Mouse (Mus musculus) forebrain, embryonic 12.5 days (tissue): Measurements from ENCODE around the gene Vps50. TPM values are rescaled to one million over a fixed set of nuclear protein-coding genes. Genes with fewer than 3 reads are reported as not detected.
"Not testable (repeated sequence)": the region's sequence is repeated elsewhere in the genome, so short reads cannot be mapped to it uniquely, and the experiment has no call there.

ENCODE experiments used
- ATAC-seq: fragments of 200-750 bp; cut with Nextera tagmentation; 2 replicates; pipeline ENCODE4 v1.8.0; 2017; ENCODE audit warnings: moderate TSS enrichment; ENCODE audit not compliant: low FRiP score
- H3K27ac ChIP-seq: fragments of 300-500 bp; sonication (generic); 2 replicates; pipeline ENCODE4 v1.5.1; 2016; ENCODE audit warnings: mild to moderate bottlenecking
- H3K27me3 ChIP-seq: fragments of 300-500 bp; sonication (generic); 2 replicates; pipeline ENCODE4 v1.6.1; 2016; ENCODE audit warnings: mild to moderate bottlenecking
- H3K36me3 ChIP-seq: fragments of 300-500 bp; sonication (generic); replicated peaks from 2 replicates; pipeline ENCODE4 v1.6.1; 2016; ENCODE audit warnings: mild to moderate bottlenecking
- H3K4me1 ChIP-seq: fragments of 300-500 bp; sonication (generic); 2 replicates; pipeline ENCODE4 v1.6.1; 2016
- H3K4me2 ChIP-seq: fragments of 300-500 bp; sonication (generic); 2 replicates; pipeline ENCODE4 v1.6.1; 2016; ENCODE audit warnings: mild to moderate bottlenecking, moderate library complexity
- H3K4me3 ChIP-seq: fragments of 300-500 bp; sonication (generic); replicated peaks from 2 replicates; pipeline ENCODE4 v1.5.1; 2016; ENCODE audit warnings: mild to moderate bottlenecking
- H3K9ac ChIP-seq: fragments of 300-500 bp; sonication (generic); 2 replicates; pipeline ENCODE4 v1.6.1; 2016; ENCODE audit warnings: mild to moderate bottlenecking
- H3K9me3 ChIP-seq: fragments of 300-500 bp; sonication (generic); 2 replicates; pipeline ENCODE4 v1.6.1; 2016
- WGBS: fragments of 180-500 bp; shearing (Covaris S2); methylation state at CpG from one replicate; pipeline ENCODE4 v1.1.7; 2016; 5-methylcytosine and 5-hydroxymethylcytosine counted together
- polyA plus RNA-seq: library from polyadenylated mRNA; unstranded; fragments of >200 nt; fragmentation: Nextera tagmentation; extraction: Ambion mirVana; gene quantifications from 2 replicates; pipeline ENCODE4 v1.2.1, GENCODE M21; 2016

Vps50 gene
- polyA plus RNA-seq, 1 experiment from 2014 or later = 47.1 TPM

DNA sequence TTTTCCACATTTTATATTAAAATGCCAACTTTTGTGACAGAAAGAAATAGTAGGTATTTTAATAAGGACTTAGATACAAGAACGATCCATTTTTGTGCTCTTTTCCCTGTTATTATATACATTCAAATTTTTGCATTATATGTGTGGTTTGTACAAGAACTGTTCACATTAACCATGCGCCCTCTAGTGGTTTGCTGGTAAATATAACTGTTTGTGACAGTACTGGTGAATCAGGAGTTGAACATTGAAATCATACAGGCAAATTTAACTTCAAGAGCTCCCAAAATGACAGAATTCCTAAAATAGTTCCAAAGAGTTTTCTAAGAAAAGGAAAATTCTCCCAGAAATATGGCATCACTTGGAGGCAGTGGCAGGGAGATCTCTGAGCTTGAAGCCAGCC lies 2.0 kb upstream of the Vps50 start:
- no peak overlapping the region for H3K4me2 ChIP-seq
- H3K4me3 ChIP-seq = no peak overlapping the region
- H3K27me3 ChIP-seq = no peaks in the 10 kb centered on the region
- H3K9me3 ChIP-seq = no peaks in the 10 kb centered on the region
- no peak overlapping the region for H3K9ac ChIP-seq
- no peak for ATAC-seq
- H3K27ac ChIP-seq = no peak overlapping the region
- no peaks in the 10 kb centered on the region for H3K36me3 ChIP-seq
- H3K4me1 ChIP-seq = peaks cover 8% of the 10 kb centered on the region
- WGBS = 6% methylated on average over 2 of the region's 2 CpGs

DNA sequence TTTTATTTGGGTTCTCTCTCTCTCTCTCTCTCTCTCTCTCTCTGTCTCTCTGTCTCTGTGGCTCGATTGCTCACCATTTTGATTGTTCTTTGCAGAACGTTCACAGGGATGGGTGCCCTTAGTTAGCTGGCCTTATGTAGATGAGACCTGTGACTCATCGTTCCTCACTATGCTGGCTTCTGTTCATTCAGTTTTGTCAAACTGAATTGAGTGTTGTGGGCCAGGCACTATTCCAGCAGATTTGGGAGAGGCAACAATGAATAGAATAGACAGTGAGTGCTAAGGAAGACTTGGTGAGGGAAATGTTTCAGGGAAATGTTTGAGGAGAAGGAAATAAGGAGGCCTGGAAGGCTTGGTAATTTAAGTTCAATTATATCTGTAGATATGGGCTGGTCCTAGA lies 2.1 kb downstream of the Vps50 start:
- Histone ChIP-seq H3K4me1 (peaks cover 8% of the 10 kb centered on the region), H3K4me2 (no peak overlapping the region), H3K27me3 (no peaks in the 10 kb centered on the region), H3K9ac (no peak overlapping the region), H3K4me3 (no peak overlapping the region), H3K36me3 (no peaks in the 10 kb centered on the region), H3K27ac (no peak overlapping the region), H3K9me3 (no peaks in the 10 kb centered on the region)
- no peak for ATAC-seq
- WGBS = 82% methylated on average over 3 of the region's 3 CpGs

DNA sequence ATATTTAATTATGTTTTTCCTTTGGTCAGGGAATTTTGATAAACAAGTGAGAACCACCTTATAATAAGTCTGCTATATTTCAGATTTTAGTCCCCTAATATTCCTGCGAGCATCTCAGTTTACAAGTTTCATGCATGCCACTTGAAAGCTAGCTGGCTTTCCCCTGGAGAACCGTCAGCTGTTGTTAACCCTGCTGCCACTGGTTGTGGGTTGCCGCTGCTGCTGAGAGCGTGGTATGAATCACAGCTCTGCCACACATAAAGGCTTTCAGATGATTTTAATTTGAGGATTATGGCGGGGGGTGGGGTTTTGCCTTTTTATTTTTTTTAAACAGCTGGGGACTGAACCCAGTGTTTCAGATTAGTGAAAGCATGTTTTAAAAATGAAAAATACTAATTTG lies 7.1 kb downstream of the Vps50 start:
- Histone ChIP-seq H3K27me3 (no peaks in the 10 kb centered on the region), H3K36me3 (no peaks in the 10 kb centered on the region), H3K9ac (no peak overlapping the region), H3K27ac (no peak overlapping the region), H3K9me3 (no peaks in the 10 kb centered on the region), H3K4me3 (no peak overlapping the region), H3K4me1 (0 out of 2 replicates have a peak, but pooled peaks cover under 1% of the 10 kb centered on the region), H3K4me2 (no peak overlapping the region)
- WGBS = 77% methylated on average over 5 of the region's 5 CpGs
- no peak for ATAC-seq

DNA sequence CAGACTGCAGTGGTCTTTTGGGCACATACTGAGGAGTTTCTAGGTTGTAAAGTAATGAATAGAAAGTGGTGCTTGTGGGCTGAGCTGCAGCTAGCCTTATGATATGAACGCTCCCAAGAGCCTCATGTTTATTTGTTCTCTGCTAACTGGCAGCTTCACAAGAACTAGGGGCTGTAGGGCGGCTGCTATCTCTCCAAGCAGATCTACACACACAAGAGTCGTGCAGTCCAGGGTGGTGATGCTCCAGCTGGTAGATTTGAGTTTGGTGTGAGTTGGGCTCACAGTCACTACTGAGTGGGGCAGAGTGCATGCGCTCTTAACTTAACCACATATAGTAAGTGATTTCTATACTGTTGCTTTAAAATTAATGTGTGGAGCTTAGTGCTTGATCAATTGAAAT lies 8.9 kb downstream of the Vps50 start:
- no peak overlapping the region for H3K4me2 ChIP-seq
- no peaks in the 10 kb centered on the region for H3K27me3 ChIP-seq
- H3K4me3 ChIP-seq = no peak overlapping the region
- no peak overlapping the region for H3K27ac ChIP-seq
- H3K4me1 ChIP-seq = peaks cover 14% of the 10 kb centered on the region
- WGBS = 88% methylated on average over 4 of the region's 4 CpGs
- H3K36me3 ChIP-seq = no peaks in the 10 kb centered on the region
- no peak for ATAC-seq
- H3K9ac ChIP-seq = no peak overlapping the region
- H3K9me3 ChIP-seq = no peaks in the 10 kb centered on the region

DNA sequence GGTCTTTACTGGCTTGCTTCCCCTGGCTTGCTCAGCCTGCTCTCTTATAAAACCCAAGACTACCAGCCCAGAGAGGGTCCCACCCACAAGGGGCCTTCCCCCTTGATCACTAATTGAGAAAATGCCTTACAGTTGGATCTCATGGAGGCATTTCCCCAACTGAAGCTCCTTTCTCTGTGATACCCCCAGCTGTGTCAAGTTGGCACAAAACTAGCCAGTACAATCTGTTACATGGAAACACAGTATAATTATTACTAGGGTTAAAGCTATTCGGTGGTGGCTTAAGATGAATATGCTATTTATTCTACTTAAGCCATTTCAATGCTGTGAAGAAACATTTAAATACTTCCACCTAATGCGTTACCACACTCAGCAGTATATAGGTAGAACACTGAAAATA lies 10.0 kb downstream of the Vps50 start:
- not testable (repeated sequence) for H3K27ac ChIP-seq

GRCm38 (mm10) chr6:3509782-3510181 lies 11.6 kb downstream of the Vps50 start:
- H3K9ac ChIP-seq = no peak overlapping the region
- no peak overlapping the region for H3K4me2 ChIP-seq
- H3K36me3 ChIP-seq = no peaks in the 10 kb centered on the region
- no peaks in the 10 kb centered on the region for H3K27me3 ChIP-seq
- H3K9me3 ChIP-seq = no peaks in the 10 kb centered on the region
- no peak overlapping the region for H3K4me3 ChIP-seq
- H3K27ac ChIP-seq = no peak overlapping the region
- peaks cover 24% of the 10 kb centered on the region for H3K4me1 ChIP-seq
- WGBS = 18% methylated on average over 2 of the region's 2 CpGs
- ATAC-seq = peak; percentile 45; the same call in 1 of the 2 replicates

More for the DNA sequence above, 10.0 kb downstream of the Vps50 start:
- not testable (repeated sequence) for H3K36me3 ChIP-seq, H3K4me2 ChIP-seq, H3K4me3 ChIP-seq, ATAC-seq, H3K9ac ChIP-seq, H3K9me3 ChIP-seq, H3K27me3 ChIP-seq
- peaks cover 21% of the 10 kb centered on the region for H3K4me1 ChIP-seq
- WGBS = 79% methylated on average over 2 of the region's 2 CpGs

DNA sequence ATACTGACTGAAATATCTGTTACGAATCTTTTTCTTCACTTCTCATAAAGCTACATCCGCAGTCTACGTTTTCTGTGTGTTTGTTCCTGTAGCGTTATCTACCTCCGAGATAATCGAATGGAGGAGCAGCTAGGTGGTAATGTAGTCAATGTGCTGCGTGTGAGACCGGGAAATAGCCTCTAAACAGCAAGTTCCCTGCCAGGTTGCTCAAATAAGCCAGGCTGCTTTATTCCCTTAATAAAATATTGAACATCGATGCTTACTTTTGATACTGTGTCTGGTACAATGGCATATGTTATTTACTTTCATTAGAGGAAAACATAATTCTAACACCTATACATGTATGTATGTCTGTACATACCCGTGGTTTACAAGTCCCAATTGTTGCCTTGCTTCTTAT lies 12.9 kb downstream of the Vps50 start:
- Histone ChIP-seq H3K27me3 (no peaks in the 10 kb centered on the region), H3K9me3 (no peaks in the 10 kb centered on the region), H3K36me3 (no peaks in the 10 kb centered on the region), H3K9ac (peak overlapping the region; percentile 44), H3K27ac (peak overlapping the region; percentile 88), H3K4me1 (peaks cover 24% of the 10 kb centered on the region), H3K4me2 (peak overlapping the region; percentile 44), H3K4me3 (peak overlapping the region; percentile 13; the same call in 1 of the 2 replicates)
- ATAC-seq = no peak
- WGBS = 56% methylated on average over 10 of the region's 10 CpGs

DNA sequence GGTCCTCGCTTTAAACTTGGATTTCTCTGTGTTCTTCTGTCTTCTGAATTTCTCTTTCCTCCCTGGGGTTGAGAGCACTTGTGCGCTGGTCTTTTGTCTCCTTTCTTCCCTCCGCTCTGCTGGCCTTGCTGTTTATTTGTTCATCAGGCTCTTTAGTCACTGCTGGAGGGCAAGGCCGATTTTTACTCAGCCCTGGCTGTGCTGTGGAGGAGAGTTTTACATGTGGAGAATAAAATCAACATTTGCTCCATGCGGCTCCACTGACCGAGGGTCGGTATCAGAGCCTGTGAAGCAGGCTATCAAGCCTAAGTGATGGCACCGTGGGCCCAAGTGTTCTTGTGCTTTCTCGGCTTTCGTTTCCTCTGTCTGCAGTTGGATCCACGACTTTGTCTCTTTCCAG lies 13.4 kb downstream of the Vps50 start:
- H3K36me3 ChIP-seq = no peaks in the 10 kb centered on the region
- 27% methylated on average over 11 of the region's 11 CpGs for WGBS
- peak overlapping the region; percentile 88 for H3K27ac ChIP-seq
- H3K4me2 ChIP-seq = peak overlapping the region; percentile 44
- H3K4me3 ChIP-seq = peak overlapping the region; percentile 13; the same call in 1 of the 2 replicates
- no peaks in the 10 kb centered on the region for H3K9me3 ChIP-seq
- ATAC-seq = peak; percentile 55
- peaks cover 24% of the 10 kb centered on the region for H3K4me1 ChIP-seq
- peak overlapping the region; percentile 44 for H3K9ac ChIP-seq
- H3K27me3 ChIP-seq = no peaks in the 10 kb centered on the region

DNA sequence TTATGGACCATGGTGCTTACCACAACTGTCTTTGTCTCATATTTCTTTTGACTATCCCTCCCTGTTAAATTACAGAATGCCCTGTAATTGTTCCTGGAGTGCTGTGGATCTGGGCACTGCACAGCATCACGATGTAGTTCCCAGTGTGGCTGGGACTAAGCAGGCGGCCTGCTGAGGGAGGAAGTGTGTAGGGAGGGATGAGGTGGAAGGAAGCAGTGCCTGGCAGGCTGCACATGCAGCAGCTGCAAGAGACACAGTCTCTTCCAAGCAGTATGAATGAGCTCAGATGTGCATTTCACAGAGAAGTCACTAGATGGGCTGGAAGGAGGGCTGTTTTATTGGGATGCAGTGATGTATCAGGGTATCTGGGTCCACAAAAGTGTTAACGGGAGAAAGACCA lies 14.4 kb downstream of the Vps50 start:
- no peak overlapping the region for H3K4me3 ChIP-seq
- peaks cover 24% of the 10 kb centered on the region for H3K4me1 ChIP-seq
- peak overlapping the region; percentile 30; the same call in 1 of the 2 replicates for H3K9ac ChIP-seq
- no peaks in the 10 kb centered on the region for H3K9me3 ChIP-seq
- H3K27ac ChIP-seq = peak overlapping the region; percentile 74
- no peaks in the 10 kb centered on the region for H3K27me3 ChIP-seq
- peak; percentile 86 for ATAC-seq
- no peak overlapping the region for H3K4me2 ChIP-seq
- WGBS = 22% methylated on average over 3 of the region's 3 CpGs
- 0 out of 2 replicates have a peak, but pooled peaks cover 2% of the 10 kb centered on the region for H3K36me3 ChIP-seq

DNA sequence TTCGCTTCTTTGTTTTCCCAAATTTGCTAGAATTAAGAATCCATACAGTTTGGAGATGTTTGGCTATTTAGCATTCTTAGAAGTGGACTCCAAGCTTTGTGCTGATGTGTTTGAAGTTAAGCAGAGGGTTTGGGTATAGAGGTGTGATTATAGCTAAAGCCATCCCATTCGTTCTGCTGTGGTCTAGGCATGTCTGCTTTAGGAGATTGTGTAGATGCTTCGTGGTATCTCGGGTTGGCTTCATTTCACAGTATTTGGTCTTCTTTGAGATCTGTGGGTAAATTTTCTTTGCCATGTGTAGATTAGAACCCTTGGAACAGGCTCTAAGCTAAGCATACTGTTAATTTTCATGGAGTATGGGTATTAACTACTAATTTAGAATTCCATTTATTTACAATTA lies 30.0 kb downstream of the Vps50 start:
- ATAC-seq = no peak

GRCm38 (mm10) chr6:3531445-3531844 lies 33.3 kb downstream of the Vps50 start:
- ATAC-seq = no peak
- Histone ChIP-seq H3K27me3 (no peaks in the 10 kb centered on the region), H3K9ac (no peak overlapping the region), H3K4me3 (no peak overlapping the region), H3K36me3 (peaks cover 4% of the 10 kb centered on the region; the same call in 1 of the 2 replicates), H3K27ac (no peak overlapping the region), H3K4me2 (no peak overlapping the region), H3K4me1 (peaks cover 8% of the 10 kb centered on the region), H3K9me3 (no peaks in the 10 kb centered on the region)
- WGBS = 10% methylated on average over 5 of the region's 5 CpGs

More for the DNA sequence above, 30.0 kb downstream of the Vps50 start:
- H3K27ac ChIP-seq = no peak overlapping the region
- H3K27me3 ChIP-seq = no peaks in the 10 kb centered on the region
- no peak overlapping the region for H3K4me2 ChIP-seq
- H3K4me3 ChIP-seq = no peak overlapping the region
- 93% methylated on average over 4 of the region's 4 CpGs for WGBS
- H3K9ac ChIP-seq = no peak overlapping the region
- H3K4me1 ChIP-seq = peaks cover 8% of the 10 kb centered on the region
- no peaks in the 10 kb centered on the region for H3K9me3 ChIP-seq
- no peaks in the 10 kb centered on the region for H3K36me3 ChIP-seq

DNA sequence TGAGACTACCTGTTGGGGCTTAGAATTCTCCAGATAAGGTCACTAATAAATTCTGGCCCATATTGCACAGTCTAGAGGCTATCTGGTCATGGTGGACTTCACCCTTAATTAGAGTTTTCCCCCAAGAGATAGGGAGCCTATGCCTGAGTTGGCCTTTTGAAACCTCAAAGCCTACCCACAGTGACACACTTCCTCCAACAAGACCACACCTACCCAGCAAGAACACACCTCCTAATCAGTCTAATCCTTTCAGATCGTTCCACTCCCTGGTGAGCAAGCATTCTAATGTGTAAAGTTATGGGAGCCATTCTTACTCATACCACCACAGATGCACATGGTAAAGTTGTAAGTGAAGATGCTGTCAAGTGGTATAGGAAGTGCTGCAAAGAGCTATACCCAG lies 37.9 kb downstream of the Vps50 start:
- Histone ChIP-seq H3K4me2 (no peak overlapping the region), H3K4me3 (no peak overlapping the region), H3K27ac (no peak overlapping the region), H3K27me3 (no peaks in the 10 kb centered on the region), H3K9ac (no peak overlapping the region), H3K9me3 (no peaks in the 10 kb centered on the region), H3K36me3 (peaks cover 10% of the 10 kb centered on the region; the same call in 1 of the 2 replicates), H3K4me1 (peaks cover 8% of the 10 kb centered on the region)
- WGBS = 32% methylated on average over 1 of the region's 1 CpGs
- no peak for ATAC-seq

- 94% methylated on average over 2 of the region's 2 CpGs for WGBS
- H3K4me1 ChIP-seq = no peaks in the 10 kb centered on the region
Observed at GRCm38 (mm10) chr6:3539470-3539869, 41.3 kb downstream of the Vps50 start.

More at GRCm38 (mm10) chr6:3539470-3539869, 41.3 kb downstream of the Vps50 start:
- peaks cover 10% of the 10 kb centered on the region; the same call in 1 of the 2 replicates for H3K36me3 ChIP-seq
- H3K4me3 ChIP-seq = no peak overlapping the region
- no peaks in the 10 kb centered on the region for H3K27me3 ChIP-seq
- ATAC-seq = no peak
- H3K9ac ChIP-seq = no peak overlapping the region
- no peaks in the 10 kb centered on the region for H3K9me3 ChIP-seq
- no peak overlapping the region for H3K27ac ChIP-seq
- no peak overlapping the region for H3K4me2 ChIP-seq
